Mouse (Mus musculus) kidney, adult 2 months (tissue): ENCODE measurements around the gene Ankrd2.

ENCODE experiments used
- CTCF ChIP-seq: fragments of 200-500 bp; conservative IDR thresholded peaks from 2 replicates; pipeline ENCODE4 v1.5.1; 2011; ENCODE audit warnings: low read depth, mild to moderate bottlenecking, control low read depth, low read length, moderate library complexity, mixed read lengths; ENCODE audit not compliant: insufficient read depth, insufficient read length
- POLR2A ChIP-seq: fragments of 200-500 bp; IDR thresholded peaks from one replicate; pipeline ENCODE4 v1.6.1; 2011; ENCODE audit warnings: low read depth, low read length, control low read depth

DNA sequence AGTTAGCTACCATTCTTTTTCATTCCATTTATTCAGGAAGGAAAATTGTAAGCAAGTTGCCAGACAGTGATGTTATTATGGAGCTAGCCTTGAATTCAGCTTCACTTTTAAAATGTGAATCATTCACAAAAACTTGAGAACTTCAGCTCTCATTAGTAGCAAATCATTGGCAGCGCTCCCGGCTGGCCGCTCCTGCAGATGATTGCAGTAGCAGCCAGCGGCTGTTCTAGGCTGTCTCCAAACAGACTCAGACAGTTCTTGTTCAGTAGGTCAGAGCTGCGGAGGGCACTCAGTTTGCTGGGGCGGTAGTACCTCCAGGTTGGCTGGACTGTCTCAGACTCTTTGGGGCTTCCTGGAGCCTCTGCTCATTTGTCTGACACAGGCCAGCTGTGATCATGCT, 42.3 kb upstream of the Ankrd2 start:
- TF ChIP-seq POLR2A (no peak), CTCF (no peak)
